Mouse (Mus musculus) left cerebral cortex, postnatal 25 days (tissue): Measurements from ENCODE around the gene Itga11. TPM values are rescaled to one million over a fixed set of nuclear protein-coding genes. Genes with fewer than 3 reads are reported as not detected.

Experiments used
- DNase-seq, 2 experiments: peaks; one replicate each; pipeline ENCODE4 v3.0.0; 2022; ENCODE audit warnings: low spot score in 2 of 2, mixed read lengths in 1 of 2
- intact Hi-C: fragments of 180-260 bp; cut with DNase I; formaldehyde crosslinking; loops from one replicate; pipeline ENCODE4 v1.15.1; 2025
- total RNA-seq, 2 experiments: library from RNA; stranded (reverse); gene quantifications; 2 replicates each; pipeline ENCODE4 v1.2.3; 2021

The Itga11 gene
- 1 to 10 TPM; 2.1 to 3.3 TPM for total RNA-seq

DNA sequence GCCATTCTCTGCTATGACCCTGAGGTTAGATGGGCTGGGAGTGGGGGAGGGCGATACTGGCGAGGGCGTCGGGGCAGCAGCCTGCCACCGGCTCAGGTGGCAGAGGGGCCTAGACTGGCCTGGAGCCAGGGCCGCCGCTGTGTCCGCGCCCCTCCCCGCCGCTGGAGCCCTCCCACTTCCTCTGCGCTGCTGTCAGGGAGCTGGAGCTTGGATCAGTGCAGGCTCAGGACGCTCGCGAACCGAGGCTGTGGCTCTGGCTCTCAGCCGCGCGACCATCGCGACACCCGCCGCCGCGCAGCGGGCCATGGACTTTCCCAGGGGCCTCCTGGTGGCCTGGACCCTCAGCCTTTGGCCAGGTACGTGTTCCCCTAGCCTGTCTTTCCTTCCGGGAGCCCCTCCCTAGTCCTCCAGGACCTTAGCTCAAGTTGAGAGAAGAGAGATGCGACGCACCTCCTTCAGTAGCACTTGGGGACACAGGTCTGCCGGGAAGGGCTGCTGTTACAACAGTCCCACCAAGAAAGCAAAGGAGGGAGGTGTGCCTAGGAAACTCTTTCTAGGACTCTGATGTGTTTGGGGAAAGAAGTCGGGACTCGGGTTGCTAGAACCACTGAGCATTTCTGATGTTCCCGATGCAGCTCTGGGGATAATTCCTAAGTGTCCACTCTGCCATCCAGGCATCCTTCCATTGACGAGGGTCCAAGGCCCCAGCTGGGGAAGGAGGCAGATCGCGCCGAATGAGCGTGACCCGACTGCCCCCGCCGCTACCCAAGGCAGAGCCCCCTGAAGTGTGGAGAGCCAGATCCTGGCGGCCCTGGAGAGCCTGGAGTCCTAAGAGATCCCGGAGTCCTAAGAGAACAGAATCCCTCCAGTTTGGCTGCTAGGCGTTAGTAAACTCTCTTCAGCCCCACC, at the start of gene Itga11:
TSS of gene Itga11 (plus strand) at position 186 of the 909 bp plus-strand sequence.
- no peak for DNase-seq
- intact Hi-C loops = no loop called here

DNA sequence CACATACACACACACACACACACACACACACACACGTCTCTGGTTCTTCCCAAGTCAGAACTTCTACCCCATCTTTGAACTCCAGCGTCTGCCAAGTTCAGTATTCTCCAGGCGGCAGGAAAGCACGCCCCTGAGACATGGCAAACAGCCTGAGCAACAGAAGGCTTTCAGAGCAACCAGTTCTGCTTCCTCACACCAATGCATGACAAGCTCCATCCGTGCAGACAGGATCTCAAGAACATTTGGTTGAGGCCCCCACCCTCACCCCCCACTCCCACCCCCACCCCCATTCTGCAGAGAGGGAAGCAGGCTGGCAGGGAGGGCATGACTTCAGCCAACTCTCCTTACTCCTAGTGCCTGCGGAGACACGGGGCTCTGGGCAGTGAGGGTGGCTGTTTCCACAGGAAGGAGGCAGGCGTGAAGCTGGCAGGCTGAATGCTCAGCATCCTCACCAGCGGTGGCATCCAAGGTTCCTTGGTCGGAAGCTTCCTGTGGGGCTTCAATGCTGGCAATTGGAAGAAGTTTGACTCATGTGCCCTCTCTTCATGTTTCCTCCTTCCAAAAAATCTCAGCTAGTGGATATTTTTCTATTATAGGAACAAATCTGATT, 46.9 kb upstream of the Itga11 start:
- intact Hi-C loops = loop anchor here (5.0 kb wide), 1 partner anchor 137 kb away; no protein-coding TSS in a partner anchor
- peak; percentile 28 to 74 for DNase-seq

GRCm38 (mm10) chr9:62632392-62632791, 45.2 kb upstream of the Itga11 start:
- DNase-seq = peak; percentile 56 to 85
- intact Hi-C loops = loop anchor here (5.0 kb wide), 1 partner anchor 135 kb away; no protein-coding TSS in a partner anchor

DNA sequence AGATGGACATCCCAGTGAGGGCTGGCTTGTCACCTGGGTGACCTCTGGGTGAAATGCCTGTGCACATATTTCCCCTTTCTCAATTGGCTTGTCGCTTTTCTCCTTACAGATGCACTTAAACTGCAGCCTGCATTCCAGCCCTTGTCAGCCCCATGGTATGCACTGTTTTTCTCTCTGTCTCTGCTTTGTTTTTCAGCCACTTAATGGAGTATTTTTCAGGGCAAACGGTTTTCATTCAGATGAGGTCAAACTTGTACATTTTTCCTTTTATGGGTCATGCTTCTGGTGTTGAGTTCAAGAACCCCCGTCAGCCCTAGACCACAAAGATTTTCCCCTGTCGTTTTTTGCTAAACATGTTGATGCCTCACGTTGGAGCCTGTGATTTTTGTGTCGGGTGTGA, 39.6 kb upstream of the Itga11 start:
- intact Hi-C loops = no loop called here

DNA sequence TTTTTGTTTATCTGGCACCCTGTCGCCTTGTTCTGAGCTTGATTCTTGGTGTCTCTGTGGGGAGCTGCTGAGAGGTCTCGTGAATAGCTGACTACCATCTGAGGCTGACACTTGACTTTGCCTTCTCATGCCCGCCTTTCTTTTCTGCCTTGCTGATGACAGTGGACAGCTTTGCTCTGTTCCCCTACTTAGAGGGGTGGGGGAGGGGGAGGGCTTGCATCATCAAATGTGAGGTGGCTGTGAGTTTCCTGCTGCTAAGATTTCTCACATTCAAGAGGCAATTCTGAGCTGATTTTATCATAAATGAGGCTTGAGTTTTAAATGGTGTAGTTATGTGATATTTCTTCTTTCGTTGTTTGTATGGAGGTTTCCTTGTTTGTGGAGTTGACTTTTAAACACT, 37.9 kb upstream of the Itga11 start:
- DNase-seq = no peak
- intact Hi-C loops = no loop called here

More for the DNA sequence above, 39.6 kb upstream of the Itga11 start:
- DNase-seq = no peak

DNA sequence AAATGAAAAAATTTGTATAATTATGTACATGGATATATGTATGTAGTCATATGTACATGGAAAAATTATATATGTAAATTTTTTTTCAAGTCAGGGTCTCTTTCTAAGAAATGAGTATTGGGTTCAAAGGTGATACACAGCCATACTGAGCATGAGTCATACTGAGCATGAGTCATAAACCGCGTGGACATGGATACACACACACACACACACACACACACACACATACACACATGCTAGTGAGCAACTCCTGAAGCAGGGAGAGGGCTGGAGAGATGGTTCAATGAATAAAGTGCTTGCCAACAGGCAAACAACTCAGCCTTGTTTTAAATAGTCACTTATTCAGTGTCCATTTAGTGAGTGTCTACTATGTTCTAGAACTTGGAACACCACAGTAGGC, 37.4 kb upstream of the Itga11 start:
- intact Hi-C loops = no loop called here
- DNase-seq = no peak

DNA sequence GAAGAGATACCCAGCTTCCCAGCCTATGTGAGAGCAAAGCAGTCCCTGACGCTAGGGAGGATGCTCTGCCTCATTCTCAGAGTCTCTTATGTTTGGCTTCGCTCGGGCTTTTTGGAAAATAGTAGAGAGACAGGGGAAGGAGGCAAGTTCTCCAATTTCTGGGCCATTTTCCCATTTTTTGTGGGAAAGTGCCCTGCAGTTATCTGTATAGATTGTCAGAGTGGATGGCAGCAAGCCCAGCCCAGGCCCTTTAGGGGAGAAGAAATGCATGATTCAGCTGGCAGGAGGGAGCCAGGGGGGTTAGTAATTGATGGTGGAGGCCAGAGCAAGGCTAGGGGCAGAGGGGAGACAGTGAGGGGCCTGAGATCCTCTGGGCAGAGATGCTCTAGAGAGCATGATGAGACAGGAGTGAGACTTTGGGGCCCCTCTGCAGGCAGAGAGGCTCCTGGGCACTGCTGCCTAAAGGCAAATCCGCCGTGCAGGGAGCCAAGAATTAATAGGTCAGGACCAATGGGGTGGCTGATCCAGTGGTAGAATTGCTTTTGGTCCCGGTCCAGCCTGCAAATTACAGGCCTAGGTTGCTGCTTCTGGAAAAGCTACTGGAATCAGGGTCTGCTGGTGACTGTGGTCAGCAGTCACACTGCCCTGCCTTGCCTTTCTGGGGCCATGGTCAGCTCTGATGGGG, 31.8 kb upstream of the Itga11 start:
- DNase-seq = peak in 1 of 2 experiments; percentile 16
- intact Hi-C loops = no loop called here

DNA sequence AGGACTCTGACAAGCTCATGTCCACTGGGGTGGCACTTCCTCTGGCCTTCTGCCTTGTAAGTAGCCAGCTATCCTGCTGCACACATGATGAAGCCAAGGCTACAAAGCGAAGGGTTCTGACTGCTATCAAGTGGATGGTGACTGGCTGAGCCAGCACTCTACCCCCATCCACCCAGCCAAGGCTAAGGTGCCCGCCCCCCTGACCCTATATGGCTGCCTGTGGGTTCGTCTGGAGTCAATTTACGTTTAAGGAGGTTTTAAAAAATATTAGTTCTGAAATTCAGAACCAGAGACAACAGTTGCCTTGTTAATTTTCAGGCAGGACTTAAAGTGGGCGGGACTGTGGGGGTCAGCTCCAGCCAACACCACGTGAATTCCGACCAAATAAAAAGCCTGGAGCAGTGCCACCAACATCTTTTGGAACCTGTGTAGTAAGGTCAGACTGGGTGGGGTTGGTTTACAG, 30.9 kb upstream of the Itga11 start:
- DNase-seq = no peak
- intact Hi-C loops = no loop called here

GRCm38 (mm10) chr9:62649444-62649843, 28.2 kb upstream of the Itga11 start:
- DNase-seq = no peak
- intact Hi-C loops = no loop called here

GRCm38 (mm10) chr9:62650764-62651163, 26.9 kb upstream of the Itga11 start:
- no peak for DNase-seq
- intact Hi-C loops = no loop called here

GRCm38 (mm10) chr9:62654336-62654735, 23.3 kb upstream of the Itga11 start:
- intact Hi-C loops = no loop called here
- no peak for DNase-seq

GRCm38 (mm10) chr9:62658016-62658415, 19.6 kb upstream of the Itga11 start:
- no peak for DNase-seq
- intact Hi-C loops = no loop called here

- no peak for DNase-seq
- intact Hi-C loops = no loop called here
These were observed 18.6 kb upstream of the Itga11 start for GRCm38 (mm10) chr9:62659026-62659425.

DNA sequence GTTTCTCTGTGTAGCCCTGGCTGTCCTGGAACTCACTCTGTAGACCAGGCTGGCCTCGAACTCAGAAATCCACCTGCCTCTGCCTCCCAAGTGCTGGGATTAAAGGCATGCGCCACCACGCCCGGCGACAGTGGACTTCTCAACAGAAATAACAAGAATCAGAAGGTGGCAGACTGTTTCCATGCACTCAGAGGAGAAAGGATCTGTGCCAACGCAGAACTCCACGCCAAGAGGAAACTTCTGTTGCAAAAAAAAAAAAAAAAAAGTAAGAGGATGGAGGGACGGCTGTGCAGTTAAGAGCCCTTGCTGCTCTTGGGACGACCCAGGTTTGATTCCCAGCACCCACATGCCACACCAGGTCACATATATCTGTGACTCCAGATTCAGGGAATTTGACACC, 16.7 kb upstream of the Itga11 start:
- peak in 1 of 2 experiments; percentile 48 for DNase-seq
- intact Hi-C loops = loop anchor here (5.0 kb wide), 1 partner anchor 116 kb away; no protein-coding TSS in a partner anchor

DNA sequence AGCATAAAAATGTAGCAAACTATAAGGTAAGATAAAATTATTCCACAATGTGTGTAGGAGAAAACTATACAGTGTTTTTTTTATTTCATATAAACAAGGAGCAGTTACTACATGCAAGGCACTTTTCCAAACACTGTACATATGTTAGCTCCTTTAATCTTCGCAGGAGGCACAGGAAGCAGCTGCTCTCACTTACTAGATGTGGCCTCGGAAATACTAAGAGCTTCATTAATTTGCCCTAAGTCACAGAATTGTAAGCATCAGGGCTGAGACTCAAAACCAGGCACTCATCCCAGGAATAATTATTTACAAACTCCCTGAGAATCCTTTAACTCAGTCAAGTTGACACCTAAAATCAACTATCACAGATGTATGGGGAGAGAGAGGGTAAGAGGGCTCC, 14.2 kb upstream of the Itga11 start:
- intact Hi-C loops = loop anchor here (5.0 kb wide), 1 partner anchor 114 kb away; no protein-coding TSS in a partner anchor
- no peak for DNase-seq

DNA sequence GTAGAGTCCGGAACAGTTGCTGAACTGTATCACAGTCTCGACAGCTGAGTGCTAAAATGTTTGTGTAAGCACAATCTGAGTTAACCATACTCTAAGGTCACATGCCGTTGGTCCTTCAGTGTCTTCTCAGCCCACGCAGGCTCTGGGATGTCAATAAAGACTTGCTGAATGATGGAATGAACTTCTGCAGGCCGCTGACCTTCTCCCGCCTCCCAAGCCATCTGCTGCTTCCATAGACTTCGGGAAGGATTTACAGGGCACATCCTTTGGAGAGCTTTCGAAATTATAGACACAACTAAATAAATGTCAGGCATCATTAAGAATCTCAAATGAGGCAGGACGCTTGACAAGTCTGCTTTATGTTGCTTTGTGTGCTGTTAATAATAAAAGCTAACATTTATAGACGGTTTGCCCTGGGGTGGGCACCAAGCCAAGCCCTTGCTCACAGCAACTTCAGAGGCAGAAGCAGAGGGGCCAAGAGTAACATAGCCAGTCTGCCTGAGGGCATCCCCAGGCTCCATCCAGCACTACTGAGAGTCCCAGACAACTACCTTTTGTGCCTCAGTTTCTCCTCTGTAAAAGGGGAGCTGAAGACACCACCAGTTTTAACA, 13.4 kb upstream of the Itga11 start:
- intact Hi-C loops = loop anchor here (5.0 kb wide), 1 partner anchor 113 kb away; no protein-coding TSS in a partner anchor
- no peak for DNase-seq

DNA sequence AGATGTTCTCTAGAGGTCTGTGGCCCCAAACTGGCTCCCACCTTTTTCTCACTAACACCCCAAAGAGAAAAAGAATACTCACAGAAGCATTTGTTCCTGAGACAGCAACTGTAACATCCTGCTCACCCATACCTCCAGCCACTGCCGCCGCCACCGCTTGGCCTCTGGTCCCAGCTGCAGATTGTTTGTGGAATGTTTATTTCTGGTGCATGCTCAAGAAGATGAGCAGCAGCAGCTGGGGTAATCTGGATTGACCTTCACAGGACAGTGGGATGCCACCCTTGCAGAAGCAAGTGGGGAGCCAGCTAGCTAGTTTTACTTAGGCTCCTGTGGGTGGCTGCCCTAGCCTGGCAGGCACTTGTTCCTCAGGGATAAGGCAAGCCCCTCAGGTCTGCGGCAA, 11.7 kb upstream of the Itga11 start:
- DNase-seq = no peak
- intact Hi-C loops = no loop called here

DNA sequence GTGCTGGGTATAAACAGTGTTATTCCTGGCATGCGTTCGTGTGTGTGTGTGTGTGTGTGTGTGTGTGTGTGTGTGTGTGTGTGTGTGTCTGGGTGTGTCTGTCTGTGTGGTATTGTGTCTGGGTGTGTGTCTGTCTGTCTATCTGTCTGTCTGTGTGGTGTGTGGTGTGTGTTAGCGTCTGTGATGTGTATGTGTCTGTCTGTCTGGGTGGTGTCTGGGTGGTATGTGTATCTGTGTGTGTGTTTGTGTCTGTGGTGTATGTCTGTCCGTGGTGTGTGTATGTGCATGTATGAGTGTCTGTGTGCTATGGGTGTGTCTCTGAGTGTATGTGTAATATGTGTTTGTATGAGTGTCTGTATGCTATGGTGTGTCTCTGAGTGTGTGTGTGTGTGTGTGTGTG, 9.1 kb upstream of the Itga11 start:
- no peak for DNase-seq
- intact Hi-C loops = no loop called here

- intact Hi-C loops = no loop called here
- DNase-seq = peak in 1 of 2 experiments; percentile 76
These were observed 4.4 kb upstream of the Itga11 start for GRCm38 (mm10) chr9:62673241-62673640.

DNA sequence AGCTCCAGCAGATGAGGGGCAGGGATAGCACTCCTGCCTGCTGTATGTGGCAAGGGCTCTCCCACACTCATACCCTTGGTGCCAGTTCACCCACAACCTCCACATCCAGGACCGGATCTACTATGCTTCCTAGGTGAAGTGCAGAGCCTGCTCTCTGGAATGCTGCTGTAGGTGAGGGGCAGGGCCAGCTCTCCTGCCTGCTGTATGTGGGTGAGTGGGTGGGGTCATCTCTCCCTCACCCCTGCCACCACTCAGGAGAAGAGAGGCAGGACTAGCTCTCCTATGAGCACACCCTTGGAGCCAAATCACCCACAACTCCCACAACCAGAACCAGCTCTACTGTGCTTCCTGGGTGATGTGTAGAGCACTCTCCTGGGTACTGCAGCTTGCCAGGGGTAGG, 2.5 kb upstream of the Itga11 start:
- intact Hi-C loops = no loop called here
- no peak for DNase-seq
